Mouse (Mus musculus): Measurements from ENCODE around the gene Cyld. TPM values are rescaled to one million over a fixed set of nuclear protein-coding genes. Genes with fewer than 3 reads are reported as not detected.
A peak's percentile ranks its signal among the peaks of the same experiment; 100 is the strongest.

The Cyld gene
- total RNA-seq, 2 experiments from 2014 or later = 13.4 to 13.7 TPM

DNA sequence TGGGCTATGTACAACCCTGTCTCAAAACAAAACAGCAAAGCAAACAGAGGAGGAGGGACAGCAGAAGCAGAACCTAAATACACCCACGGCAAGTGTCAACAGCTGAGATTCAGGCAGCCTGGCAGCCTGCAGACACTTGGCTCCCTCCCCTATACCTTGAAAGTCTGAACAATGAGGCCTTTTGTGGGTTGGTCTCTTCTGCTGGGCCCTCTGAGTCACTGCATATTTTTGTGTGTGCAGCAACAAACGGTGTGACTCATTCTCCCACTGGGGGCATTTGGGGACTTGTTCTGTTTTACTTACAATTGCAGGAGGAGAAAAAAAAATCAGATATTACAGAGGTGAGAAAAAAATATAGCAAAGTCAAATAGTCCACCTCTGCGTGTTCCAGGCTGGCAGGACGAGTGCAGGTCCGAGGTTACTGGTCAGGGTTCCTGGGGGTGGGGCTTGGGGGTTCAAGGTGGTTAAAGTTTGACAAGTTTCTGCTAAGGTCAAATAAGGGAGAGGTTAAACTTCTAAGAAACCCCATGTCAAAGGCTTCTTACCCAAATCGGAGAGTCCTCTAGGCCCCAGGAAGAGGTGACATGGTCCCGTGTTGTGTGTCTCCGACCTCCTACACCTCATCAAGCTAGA lies 96.0 kb downstream of the Cyld start:
- DNase-seq = peak; percentile 31

DNA sequence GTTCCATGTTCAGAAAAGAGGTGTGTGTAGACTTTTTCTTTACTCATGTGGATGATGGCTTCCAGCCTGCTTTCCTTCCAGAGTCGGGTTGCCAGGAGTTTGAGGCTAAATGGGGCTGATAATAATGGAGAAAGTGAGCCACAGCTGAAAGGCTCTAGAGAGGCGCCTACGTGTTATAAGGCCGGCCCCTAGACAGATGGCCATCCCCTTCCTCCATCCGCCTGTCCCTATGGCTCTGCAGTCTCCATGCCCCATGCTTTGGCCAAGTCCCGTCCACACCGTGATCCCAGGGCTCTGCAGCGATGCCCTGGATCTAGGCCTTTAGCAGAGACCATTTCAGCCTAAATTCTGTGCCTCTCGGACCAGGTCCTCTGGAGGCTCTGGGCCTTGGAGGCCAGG lies 96.5 kb downstream of the Cyld start:
- DNase-seq = no peak

DNA sequence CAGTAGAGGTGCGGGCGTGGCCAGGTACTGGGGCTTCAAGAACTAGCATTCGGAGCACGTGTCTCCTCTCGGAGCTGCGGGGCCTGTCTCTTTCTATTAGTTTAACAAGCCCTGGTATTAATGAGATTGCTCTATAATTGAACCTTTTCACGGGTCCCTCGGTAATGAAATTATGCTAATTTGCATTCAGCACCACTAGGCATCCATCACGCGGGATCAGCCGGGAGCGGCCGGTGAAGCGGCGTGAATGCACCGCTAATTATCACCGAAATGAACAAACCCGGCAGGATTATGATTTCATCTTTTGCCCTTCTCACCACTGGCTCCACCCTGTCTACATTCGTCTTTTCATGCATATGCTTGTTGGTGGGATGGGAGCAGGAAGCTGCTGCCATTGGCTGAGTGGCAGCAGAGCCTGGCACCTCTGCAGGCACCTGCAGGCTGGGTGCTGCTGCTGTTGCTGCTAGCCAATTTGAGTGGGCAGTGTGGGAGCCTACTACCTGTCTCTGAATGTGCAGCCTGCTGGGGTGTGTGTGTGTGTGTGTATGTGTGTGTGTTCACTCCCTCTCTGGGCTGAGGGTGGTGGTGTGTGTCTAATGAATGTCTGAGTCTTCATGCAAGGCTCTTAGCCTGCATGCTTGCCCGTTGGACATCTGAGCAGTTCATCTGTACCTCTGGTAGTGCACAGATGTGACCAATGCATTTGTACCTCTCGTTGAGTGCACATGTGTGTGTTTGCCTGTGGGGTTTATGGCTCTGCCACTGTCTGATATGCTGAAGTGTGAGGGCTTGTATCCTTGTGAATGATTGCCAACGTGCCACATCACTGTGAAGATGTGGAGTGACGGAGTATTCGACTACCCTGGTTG lies 97.2 kb downstream of the Cyld start:
- DNase-seq = no peak

DNA sequence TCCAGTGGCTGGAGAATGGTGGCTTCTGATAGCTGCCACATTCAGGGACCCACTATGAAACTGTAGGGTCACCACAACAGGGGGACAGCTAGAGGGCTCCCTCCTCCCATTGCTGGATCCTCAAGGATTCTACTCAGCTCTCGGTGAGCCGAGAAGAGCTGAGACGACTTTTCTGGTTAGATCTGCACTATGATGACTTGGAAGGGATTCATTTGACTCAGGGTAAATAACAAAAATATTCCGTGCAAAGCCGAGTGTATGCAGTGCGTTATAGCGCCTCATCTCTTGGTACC lies 97.7 kb downstream of the Cyld start:
- DNase-seq = no peak

DNA sequence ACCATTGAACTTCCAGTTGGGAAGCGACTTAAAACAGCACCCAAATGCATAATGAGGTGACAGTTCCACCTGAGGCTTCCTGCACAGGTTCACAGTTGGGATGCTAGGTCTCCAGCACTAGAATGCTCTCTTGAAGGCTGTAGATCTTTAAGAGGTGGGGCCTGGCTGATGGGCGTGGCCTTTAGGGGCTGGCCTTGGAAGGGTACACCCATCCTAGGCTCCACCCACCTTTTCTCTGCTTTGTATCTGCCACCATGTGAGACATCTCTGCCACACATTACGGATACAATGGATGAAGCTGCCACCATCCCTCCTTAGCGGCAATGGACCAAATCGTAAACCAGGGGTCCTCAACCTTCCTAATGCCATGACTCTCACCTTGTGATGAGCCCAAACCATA lies 99.1 kb downstream of the Cyld start:
- DNase-seq = no peak

DNA sequence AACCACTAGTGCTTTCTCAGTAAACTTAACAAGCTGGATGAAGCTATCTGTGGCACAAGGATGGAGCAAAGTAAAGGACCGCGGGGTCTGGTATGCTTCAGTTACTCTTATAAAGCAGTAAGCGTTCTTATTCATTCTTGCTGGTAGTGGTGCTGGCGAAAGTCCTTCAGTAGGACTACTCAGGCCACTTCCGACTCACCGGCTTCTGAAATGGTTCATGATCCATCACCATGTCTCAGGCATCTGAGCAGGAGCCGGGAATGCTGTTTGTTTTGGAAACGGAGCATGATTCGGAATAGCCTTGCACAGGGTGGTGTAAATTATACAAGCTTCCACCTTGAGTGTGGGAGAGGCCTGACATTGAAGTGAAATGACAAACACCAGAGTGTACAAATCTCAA lies 99.8 kb downstream of the Cyld start:
- no peak for DNase-seq

Other genes starting within 250 kb of the Cyld start
- gene Nkd1, start 175.7 kb upstream of the Cyld start, total RNA-seq (2021) = 1 to 10 TPM; 1.5 to 2.5 TPM
- under 1 TPM; 0.18 to 0.38 TPM for gene Snx20, start 60.9 kb upstream of the Cyld start, total RNA-seq (2021)
- under 1 TPM; 0.28 to 0.54 TPM for gene Nod2, start 49.7 kb upstream of the Cyld start, total RNA-seq (2021)